Mouse (Mus musculus) kidney, adult 2 months (tissue): ENCODE measurements around the gene Ttc3.

Source experiments
- CTCF ChIP-seq: fragments of 200-500 bp; conservative IDR thresholded peaks from 2 replicates; pipeline ENCODE4 v1.5.1; 2011; ENCODE audit warnings: low read depth, mild to moderate bottlenecking, control low read depth, low read length, moderate library complexity, mixed read lengths; ENCODE audit not compliant: insufficient read depth, insufficient read length
- POLR2A ChIP-seq: fragments of 200-500 bp; IDR thresholded peaks from one replicate; pipeline ENCODE4 v1.6.1; 2011; ENCODE audit warnings: low read depth, low read length, control low read depth

DNA sequence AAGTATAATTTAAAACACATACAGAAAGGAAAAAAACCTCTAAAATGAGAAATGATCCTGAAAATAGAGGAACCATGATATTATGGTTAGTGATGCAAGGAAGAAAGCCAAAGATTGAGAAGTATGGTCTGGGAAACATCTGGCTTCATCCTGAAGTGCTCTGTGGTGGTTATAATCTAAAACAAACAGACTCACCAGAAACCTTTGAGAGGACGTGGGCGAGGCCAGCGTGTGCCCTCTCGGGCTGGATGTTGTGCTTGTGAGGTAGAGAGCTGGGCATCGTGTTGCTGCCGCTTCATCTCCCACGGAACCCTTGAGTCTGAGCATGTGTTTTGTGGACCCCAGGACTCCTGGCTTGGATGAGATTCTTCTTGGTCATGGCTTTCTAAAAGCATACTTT, 26.2 kb downstream of the Ttc3 start:
- TF ChIP-seq CTCF (no peak), POLR2A (no peak)
